8 mouse cellular contexts compared by ENCODE assay signal in genomic region chr6:114041097-114041910, GRCm38 (mm10). TPM values are rescaled to one million over a fixed set of nuclear protein-coding genes. Genes with fewer than 3 reads are reported as not detected.
DNase-seq lines count a peak whose midpoint lies in the region; ATAC-seq and TF ChIP-seq lines count a peak whose summit lies in the region.

No protein-coding gene starts in this region.

- TF ChIP-seq EP300 in heart, adult 2 months (IDR thresholded peaks at IDR 0.05; ENCODE audit: insufficient read depth, low read depth, low read length), result no peak

- no peaks in the 10 kb centered on the region for H3K4me1 ChIP-seq in heart, adult 2 months (ENCODE audit: control insufficient read depth, insufficient read depth, low read length)
- H3K4me1 ChIP-seq in forebrain, embryonic 14.5 days (ENCODE audit: control insufficient read depth, insufficient read depth, low read length), result no peaks in the 10 kb centered on the region
- no peaks in the 10 kb centered on the region for H3K4me1 ChIP-seq in kidney, embryonic 14.5 days (ENCODE audit: control insufficient read depth, insufficient read depth, low read length)
- H3K4me1 ChIP-seq in midbrain, embryonic 10.5 days, result peaks cover 15% of the 10 kb centered on the region

- TF ChIP-seq POLR2A in heart, adult 2 months (IDR thresholded peaks at IDR 0.05; ENCODE audit: insufficient read depth, low read depth, low read length), result no peak

- H3K9ac ChIP-seq in heart, adult 2 months (ENCODE audit: low read depth, low read length), result no peak overlapping the region
- H3K9ac ChIP-seq in forebrain, embryonic 14.5 days (ENCODE audit: low read length), result peak overlapping the region; percentile 77
- H3K9ac ChIP-seq in kidney, embryonic 14.5 days (ENCODE audit: low read depth, low read length), result peak overlapping the region; percentile 50; the same call in 1 of the 2 replicates

- no peaks in the 10 kb centered on the region for H3K79me2 ChIP-seq in heart, adult 2 months (replicated peaks; ENCODE audit: control insufficient read depth, insufficient read depth, low read length)

- no peak overlapping the region for H3K27ac ChIP-seq in heart, adult 2 months
- no peak overlapping the region for H3K27ac ChIP-seq in forebrain, embryonic 14.5 days (ENCODE audit: low read depth, low read length)
- no peak overlapping the region for H3K27ac ChIP-seq in kidney, embryonic 14.5 days (ENCODE audit: low read depth, low read length)
- 0 out of 2 replicates have a peak overlapping the region, but pooled peaks have one; percentile 57 for H3K27ac ChIP-seq in midbrain, embryonic 10.5 days (replicated peaks)

- 5% methylated on average over 39 of the region's 39 CpGs for WGBS in heart, adult 2 months
- WGBS in forebrain, embryonic 14.5 days, result 2% methylated on average over 31 of the region's 39 CpGs
- 2% methylated on average over 30 of the region's 39 CpGs for WGBS in kidney, embryonic 14.5 days
- 2% methylated on average over 37 of the region's 39 CpGs for WGBS in midbrain, embryonic 10.5 days

- peak; percentile 51 for ATAC-seq in forebrain, embryonic 14.5 days
- peak; percentile 50; the same call in 1 of the 2 replicates for ATAC-seq in kidney, embryonic 14.5 days (ENCODE audit: low FRiP score, low TSS enrichment)

- no peaks in the 10 kb centered on the region for H3K36me3 ChIP-seq in heart, adult 2 months (ENCODE audit: control insufficient read depth, insufficient read depth, low read length)
- H3K36me3 ChIP-seq in forebrain, embryonic 14.5 days (ENCODE audit: control insufficient read depth, insufficient read depth, low read length), result no peaks in the 10 kb centered on the region
- H3K36me3 ChIP-seq in kidney, embryonic 14.5 days (ENCODE audit: control insufficient read depth, insufficient read depth, low read length), result no peaks in the 10 kb centered on the region
- H3K36me3 ChIP-seq in midbrain, embryonic 10.5 days, result no peaks in the 10 kb centered on the region

- H3K4me3 ChIP-seq in heart, adult 2 months, result peak overlapping the region; percentile 32; the same call in 1 of the 2 replicates
- H3K4me3 ChIP-seq in forebrain, embryonic 14.5 days (ENCODE audit: low read depth, low read length), result peak overlapping the region; percentile 60
- H3K4me3 ChIP-seq in kidney, embryonic 14.5 days (ENCODE audit: low read length), result peak overlapping the region; percentile 45
- peak overlapping the region; percentile 71 for H3K4me3 ChIP-seq in midbrain, embryonic 10.5 days

- H3K27me3 ChIP-seq in heart, adult 2 months (ENCODE audit: control insufficient read depth, insufficient read depth, low read length), result peaks cover 3% of the 10 kb centered on the region
- peaks cover 20% of the 10 kb centered on the region for H3K27me3 ChIP-seq in forebrain, embryonic 14.5 days (replicated peaks; ENCODE audit: control insufficient read depth, insufficient read depth, low read length)
- H3K27me3 ChIP-seq in kidney, embryonic 14.5 days (ENCODE audit: control insufficient read depth, insufficient read depth, low read length), result peaks cover 48% of the 10 kb centered on the region
- H3K27me3 ChIP-seq in midbrain, embryonic 10.5 days (ENCODE audit: low read depth, poor library complexity, severe bottlenecking), result peaks cover 75% of the 10 kb centered on the region

- DNase-seq in heart, adult 2 months, result no peak
- no peak for DNase-seq in heart, postnatal 36 days
- DNase-seq in cerebellum, adult 11 months, result peak; percentile 76
- peak; percentile 42 for DNase-seq in forebrain, embryonic 14.5 days (ENCODE audit: low spot score)
- peak; percentile 40 for DNase-seq in midbrain, embryonic 10.5 days (ENCODE audit: low spot score)
- DNase-seq in B cell, adult 2 months, result no peak
- DNase-seq in thymus, postnatal 25 days, result no peak

- intact Hi-C loops in heart, adult 2 months (cut with DNase I), result no loop called here
- intact Hi-C loops in heart, postnatal 36 days (cut with DNase I), result no loop called here

- no peaks in the 10 kb centered on the region for H3K9me3 ChIP-seq in forebrain, embryonic 14.5 days (replicated peaks; ENCODE audit: control insufficient read depth, low read length)
- no peaks in the 10 kb centered on the region for H3K9me3 ChIP-seq in kidney, embryonic 14.5 days (ENCODE audit: control insufficient read depth, low read length)
- no peaks in the 10 kb centered on the region for H3K9me3 ChIP-seq in midbrain, embryonic 10.5 days (replicated peaks)

- H3K4me2 ChIP-seq in forebrain, embryonic 14.5 days (ENCODE audit: low read length), result peak overlapping the region; percentile 99
- H3K4me2 ChIP-seq in kidney, embryonic 14.5 days (replicated peaks; ENCODE audit: low read depth, low read length), result peak overlapping the region; percentile 96

- TF ChIP-seq CTCF in heart, adult 2 months (IDR thresholded peaks at IDR 0.05), result peak; percentile 29

RNA-seq across cellular contexts. Expression of gene Atp2b2, which starts 1.1 kb away (rescaled TPM):
- total RNA-seq in heart, adult 2 months (2021), result 1 to 10 TPM in 1 of 2 experiments, under 1 TPM in 1; 0.84 to 1.1 TPM
- 0.47 and 0.64 TPM in 2 replicates for polyA plus RNA-seq in heart, adult 2 months (2012; rRNA removed)
- under 1 TPM; 0.73 to 0.75 TPM for total RNA-seq in heart, postnatal 36 days (2021)
- polyA plus RNA-seq in forebrain, embryonic 14.5 days (2014; fragmentation: Nextera tagmentation; extraction: Ambion mirVana), result 13.4 and 20.5 TPM in 2 replicates
- polyA plus RNA-seq in kidney, embryonic 14.5 days (2014; fragmentation: Nextera tagmentation; extraction: Ambion mirVana), result 0.29 and 0.47 TPM in 2 replicates
- 1.1 and 2.1 TPM in 2 replicates for polyA plus RNA-seq in midbrain, embryonic 10.5 days (2016; fragmentation: Nextera tagmentation; extraction: Ambion mirVana)

Comparison
In these comparisons a context has a peak if more than half of its experiments do, and no peak if none do; other contexts are left out.
1. DNase-seq: peak in cerebellum, adult 11 months (single experiment), forebrain, embryonic 14.5 days (single experiment) and midbrain, embryonic 10.5 days (single experiment); none in heart, adult 2 months (0 of 2), heart, postnatal 36 days (0 of 2), B cell, adult 2 months (0 of 2) and thymus, postnatal 25 days (single experiment).
2. Peak in every context shown above with its lines, with median percentiles within 50 percentile points of each other: H3K4me3 ChIP-seq.